Mouse (Mus musculus): ENCODE measurements around the gene Lypd4.
"Not testable (repeated sequence)": the region's sequence is repeated elsewhere in the genome, so short reads cannot be mapped to it uniquely, and the experiment has no call there.

Gene Lypd4

GRCm38 (mm10) chr7:24845713-24846112, 24.0 kb downstream of the Lypd4 start:
- DNase-seq, result no peak

DNA sequence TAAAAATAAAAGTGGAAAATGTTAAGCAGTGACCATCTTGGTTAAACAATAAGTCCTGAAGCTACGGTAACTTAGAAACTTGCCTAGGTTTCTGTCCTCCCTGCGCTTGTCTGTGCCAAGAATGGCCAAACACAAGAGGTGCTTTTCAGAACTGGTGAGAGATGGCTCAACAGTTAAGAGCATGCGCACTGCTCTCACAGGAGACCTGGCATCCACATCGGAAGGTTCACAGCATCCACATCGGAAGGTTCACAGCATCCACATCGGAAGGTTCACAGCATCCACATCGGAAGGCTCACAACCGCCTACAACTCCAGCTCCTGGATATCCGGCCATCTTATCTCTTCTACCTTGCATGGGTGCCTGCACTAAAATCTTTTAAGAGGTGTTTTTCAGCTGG, 24.6 kb downstream of the Lypd4 start:
- no peak for DNase-seq

DNA sequence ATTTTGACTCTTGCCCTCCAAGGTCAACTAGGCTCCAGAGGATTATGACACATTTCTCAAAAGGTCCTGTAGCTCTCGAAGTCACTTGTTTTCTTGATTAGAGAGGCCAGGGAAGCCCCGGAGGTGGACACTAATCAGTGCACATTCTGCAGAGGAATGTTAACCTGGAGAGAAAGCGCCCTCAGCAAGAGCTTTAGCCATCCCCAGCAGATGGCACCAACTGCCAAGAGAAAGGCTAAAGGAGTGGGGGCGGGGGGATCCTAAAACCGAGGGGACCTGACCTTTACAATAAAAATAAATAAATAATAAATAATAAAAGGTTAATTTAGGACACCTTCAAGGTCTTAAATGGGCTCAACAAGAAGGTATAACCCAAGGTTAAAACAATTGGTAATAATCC, 25.6 kb downstream of the Lypd4 start:
- DNase-seq, result no peak

GRCm38 (mm10) chr7:24841009-24841408, 28.7 kb downstream of the Lypd4 start:
- DNase-seq, result no peak

- no peak for DNase-seq
Measured at GRCm38 (mm10) chr7:24840331-24840730, 29.4 kb downstream of the Lypd4 start.

DNA sequence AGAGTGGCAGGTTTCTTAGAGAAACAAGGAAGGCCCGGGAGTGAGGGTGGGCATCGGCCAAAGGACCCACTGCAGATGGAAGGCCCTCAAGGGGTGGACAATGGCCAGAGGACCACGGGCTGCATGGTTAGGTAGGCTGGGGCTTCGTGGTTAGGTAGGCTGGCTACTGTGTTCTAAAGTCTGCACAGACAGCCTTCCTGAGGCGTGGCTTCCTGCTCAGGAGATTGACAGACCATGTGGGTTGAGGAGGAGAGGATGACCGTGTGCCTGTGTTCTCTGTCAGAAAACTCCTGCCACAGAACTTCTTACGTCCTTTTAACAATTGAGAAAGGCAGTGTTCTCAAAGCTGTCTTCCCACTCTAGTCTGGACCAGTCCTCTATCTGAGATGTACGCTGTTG, 30.3 kb downstream of the Lypd4 start:
- no peak for DNase-seq

GRCm38 (mm10) chr7:24838732-24839409, 30.9 kb downstream of the Lypd4 start:
- not testable (repeated sequence) for DNase-seq

DNA sequence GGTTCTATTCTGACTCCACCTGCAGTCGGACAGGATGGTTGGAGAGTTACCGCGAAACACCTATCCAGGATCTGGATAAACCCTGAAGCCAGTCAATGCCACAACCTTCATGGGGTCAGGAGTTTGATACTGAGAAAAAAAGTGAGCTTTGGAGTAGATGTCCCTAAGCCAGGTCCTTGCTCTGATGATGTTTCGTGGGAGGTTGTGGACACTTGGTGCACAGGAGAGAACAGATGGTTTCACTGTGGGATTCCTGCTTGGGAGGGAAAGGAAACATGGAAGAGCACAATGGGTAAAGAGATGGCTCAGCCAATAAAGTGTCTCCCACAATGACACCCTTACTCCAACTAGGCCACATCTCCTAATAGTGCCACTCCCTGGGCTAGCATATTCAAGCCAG, 42.6 kb downstream of the Lypd4 start:
- DNase-seq, result no peak

GRCm38 (mm10) chr7:24824452-24824851, 45.3 kb downstream of the Lypd4 start:
- no peak for DNase-seq

- DNase-seq, result peak; percentile 83
Measured at GRCm38 (mm10) chr7:24817502-24817901, 52.2 kb downstream of the Lypd4 start.

Data from kidney, adult 18-20 months (tissue).